Mouse (Mus musculus): ENCODE results near the gene Hlcs.

GRCm38 (mm10) chr16:94323681-94324080, 10.3 kb upstream of the Hlcs start:
- no peak for TF ChIP-seq EP300 (IDR thresholded peaks at IDR 0.05; ENCODE audit: low read depth)
- no peak for TF ChIP-seq CTCF (IDR thresholded peaks at IDR 0.05; ENCODE audit: low read depth)
